Mouse (Mus musculus) mouse trophoblast stem cell (cell line): ENCODE results near the gene Lrfn2.

Experiments
- in situ Hi-C, 2 experiments: fragments of 300-500 bp; cut with MseI, MboI; formaldehyde crosslinking; loops; 2 replicates in 1 of 2; 3 replicates in 1 of 2; pipeline ENCODE4 v1.15.1; 2025

Gene Lrfn2

DNA sequence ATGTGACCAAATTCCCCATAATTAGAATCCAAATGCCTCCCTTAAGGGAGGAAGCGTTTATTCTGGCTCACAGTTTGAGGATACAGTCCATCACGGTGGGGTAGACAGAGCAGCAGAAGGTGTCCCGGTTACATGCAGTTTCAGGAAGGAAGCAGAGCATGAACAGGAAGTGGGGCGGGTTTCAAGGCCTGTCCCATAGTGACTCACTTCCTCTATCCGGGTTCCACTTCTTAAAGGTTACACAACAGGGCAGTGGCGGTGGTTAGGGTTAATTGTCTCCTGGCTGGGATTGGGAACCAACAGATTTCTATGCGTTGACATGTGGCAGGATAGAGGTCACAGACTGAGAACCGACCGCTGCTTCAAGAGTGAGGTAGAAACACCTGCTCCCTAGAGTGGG is 31.6 kb downstream of the Lrfn2 start:
- in situ Hi-C loops = no loop called here

DNA sequence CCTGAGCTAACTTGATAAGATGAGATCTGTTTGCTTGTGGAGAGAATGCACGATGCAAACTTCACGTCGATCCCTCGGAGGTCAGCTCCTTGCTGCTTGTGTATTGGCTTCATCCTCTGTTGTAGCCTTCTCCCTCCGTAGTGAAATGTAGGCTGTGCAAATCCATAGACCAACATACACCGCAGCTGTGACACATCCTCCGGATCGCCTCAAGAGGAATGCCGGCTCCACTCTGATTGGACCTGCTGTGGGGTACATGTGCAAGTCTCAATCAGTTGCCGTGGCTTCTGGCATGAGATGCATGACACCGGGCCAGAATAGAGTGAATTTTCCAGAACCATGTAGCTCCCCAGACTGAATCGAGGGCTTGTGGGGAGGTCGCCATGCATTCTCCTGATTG is 36.1 kb downstream of the Lrfn2 start:
- in situ Hi-C loops = no loop called here

- in situ Hi-C loops = no loop called here
Observed at GRCm38 (mm10) chr17:48971296-48971695, 39.1 kb downstream of the Lrfn2 start.

DNA sequence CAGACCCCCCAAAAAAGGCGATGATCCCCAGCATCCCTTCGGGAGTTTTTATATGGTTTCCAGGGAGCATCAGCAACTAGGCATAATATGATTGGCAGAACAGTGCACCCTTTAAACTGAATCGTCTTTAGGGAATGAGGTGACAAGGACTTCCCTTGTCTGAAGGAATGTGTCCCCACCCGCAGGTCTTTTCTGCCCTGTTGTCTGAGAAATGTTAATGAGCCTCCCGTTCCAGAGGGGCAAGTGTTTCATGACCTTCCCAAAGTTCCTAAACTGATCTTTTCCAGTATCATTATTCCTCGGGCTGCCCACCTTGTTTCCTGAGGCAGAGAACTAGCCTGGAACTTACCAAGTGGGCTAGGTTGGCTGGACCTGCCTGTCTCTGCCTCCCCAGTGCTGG is 40.7 kb downstream of the Lrfn2 start:
- in situ Hi-C loops = no loop called here

DNA sequence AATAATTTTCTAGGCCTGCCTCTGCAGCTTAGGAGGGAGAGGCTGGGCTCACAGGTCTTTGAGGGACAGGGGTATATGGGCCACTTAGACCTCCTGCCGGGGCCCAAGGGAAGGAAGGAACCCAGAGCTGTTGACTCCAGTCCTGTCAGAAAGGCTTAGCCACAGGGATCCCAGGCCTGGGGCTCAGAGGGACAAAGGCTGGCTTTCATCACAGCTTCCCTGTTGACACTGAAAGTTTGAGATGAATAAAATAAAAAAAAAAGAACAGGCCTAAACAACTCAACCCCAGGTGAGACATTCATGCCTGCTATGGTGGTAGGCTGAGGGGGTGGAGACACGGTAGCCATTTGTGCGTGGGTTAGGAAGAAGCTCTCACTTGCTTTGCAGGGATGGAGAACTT is 41.2 kb downstream of the Lrfn2 start:
- in situ Hi-C loops = no loop called here

GRCm38 (mm10) chr17:48975055-48975454 is 42.9 kb downstream of the Lrfn2 start:
- in situ Hi-C loops = no loop called here

GRCm38 (mm10) chr17:48976611-48977022 is 44.4 kb downstream of the Lrfn2 start:
- in situ Hi-C loops = no loop called here

- in situ Hi-C loops = no loop called here
Observed at GRCm38 (mm10) chr17:48995256-48995993, 63.2 kb downstream of the Lrfn2 start.

- in situ Hi-C loops = no loop called here
Observed at GRCm38 (mm10) chr17:48999463-49000227, 67.5 kb downstream of the Lrfn2 start.

DNA sequence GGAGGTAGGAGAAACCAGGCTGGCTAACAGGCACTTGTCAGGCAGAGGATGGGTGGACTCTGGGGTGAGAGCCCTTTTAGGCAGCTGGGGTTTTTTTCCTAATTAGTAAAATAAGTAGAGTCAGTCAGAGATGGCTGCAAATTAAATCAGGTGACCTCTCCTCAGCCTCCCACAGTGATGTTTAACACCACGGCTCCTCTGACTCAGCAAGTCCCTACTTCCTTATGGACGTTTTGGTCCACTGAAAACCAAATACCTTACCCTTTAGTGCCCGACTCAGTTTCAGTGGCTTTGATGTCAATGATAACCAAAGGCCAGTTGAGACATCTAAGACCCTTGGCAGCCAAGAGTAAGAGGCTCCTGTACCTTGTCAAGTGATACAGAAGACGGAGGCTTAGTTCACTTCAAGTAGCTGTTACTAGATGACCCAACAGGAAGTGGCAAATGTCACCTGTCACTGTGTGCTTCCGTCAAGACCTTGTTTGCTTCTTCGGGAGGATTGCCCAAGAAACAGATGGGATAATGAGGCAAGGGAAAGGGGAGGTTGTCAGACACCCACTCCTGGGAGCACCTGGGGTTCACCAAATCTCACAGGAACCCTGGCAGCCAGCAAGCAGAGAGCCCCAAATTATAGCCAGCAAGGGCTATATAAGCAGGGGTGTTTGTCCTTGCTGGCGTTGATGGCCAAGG is 77.3 kb downstream of the Lrfn2 start:
- in situ Hi-C loops = no loop called here

DNA sequence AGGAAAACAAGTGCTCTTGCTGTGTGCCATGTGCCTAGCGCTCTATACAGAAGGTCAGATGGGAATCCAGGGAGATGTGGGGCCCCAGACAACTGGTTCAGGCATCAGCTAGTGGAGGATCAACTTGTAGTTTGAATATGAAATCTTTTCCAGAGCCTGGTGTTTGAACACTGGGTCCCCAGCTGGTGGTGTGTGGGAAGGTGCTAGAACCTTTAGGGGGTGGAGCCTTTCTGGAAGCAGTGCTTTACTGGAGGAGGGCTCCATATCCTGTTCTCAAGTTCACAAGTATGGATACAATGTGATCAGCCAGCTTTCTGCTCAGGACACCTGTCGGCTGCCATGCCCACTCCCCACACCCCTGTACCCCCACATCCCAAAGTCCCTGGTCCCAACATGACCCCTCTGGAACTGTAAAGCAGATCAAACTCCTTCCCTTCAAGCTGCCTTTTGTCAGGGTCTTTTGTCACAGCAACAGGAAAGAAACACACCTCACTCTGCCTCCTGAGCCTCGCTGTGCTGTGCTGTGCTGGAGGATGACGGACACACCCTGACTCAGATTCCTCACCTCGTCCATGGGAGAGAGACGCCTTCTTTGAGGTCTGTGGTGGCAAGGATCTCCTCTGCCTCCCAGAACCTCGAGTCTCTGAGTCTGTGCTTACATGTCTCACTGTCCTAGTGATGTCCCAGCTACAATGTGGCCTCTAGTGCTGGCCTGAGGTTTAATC is 81.9 kb downstream of the Lrfn2 start:
- in situ Hi-C loops = no loop called here

GRCm38 (mm10) chr17:49015368-49015767 is 83.2 kb downstream of the Lrfn2 start:
- in situ Hi-C loops = no loop called here

DNA sequence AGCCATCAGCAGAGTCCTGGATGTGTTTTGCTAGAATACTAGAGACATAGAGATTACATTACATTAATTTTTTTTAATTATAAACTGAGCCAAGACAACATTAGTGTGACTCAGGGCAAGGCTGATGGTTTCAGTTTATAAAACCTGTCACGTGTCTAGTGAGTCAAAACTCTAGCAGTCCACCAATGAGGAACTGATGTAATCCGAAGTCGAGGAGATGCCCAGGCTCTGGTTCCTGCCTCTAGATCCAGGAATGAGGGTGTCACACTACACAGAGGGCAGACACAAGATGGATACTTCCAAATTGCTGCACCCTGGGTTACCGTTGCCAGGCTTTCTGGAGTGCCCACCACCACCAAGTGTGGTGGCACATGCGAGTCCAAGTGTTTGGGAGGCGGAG is 84.0 kb downstream of the Lrfn2 start:
- in situ Hi-C loops = no loop called here

DNA sequence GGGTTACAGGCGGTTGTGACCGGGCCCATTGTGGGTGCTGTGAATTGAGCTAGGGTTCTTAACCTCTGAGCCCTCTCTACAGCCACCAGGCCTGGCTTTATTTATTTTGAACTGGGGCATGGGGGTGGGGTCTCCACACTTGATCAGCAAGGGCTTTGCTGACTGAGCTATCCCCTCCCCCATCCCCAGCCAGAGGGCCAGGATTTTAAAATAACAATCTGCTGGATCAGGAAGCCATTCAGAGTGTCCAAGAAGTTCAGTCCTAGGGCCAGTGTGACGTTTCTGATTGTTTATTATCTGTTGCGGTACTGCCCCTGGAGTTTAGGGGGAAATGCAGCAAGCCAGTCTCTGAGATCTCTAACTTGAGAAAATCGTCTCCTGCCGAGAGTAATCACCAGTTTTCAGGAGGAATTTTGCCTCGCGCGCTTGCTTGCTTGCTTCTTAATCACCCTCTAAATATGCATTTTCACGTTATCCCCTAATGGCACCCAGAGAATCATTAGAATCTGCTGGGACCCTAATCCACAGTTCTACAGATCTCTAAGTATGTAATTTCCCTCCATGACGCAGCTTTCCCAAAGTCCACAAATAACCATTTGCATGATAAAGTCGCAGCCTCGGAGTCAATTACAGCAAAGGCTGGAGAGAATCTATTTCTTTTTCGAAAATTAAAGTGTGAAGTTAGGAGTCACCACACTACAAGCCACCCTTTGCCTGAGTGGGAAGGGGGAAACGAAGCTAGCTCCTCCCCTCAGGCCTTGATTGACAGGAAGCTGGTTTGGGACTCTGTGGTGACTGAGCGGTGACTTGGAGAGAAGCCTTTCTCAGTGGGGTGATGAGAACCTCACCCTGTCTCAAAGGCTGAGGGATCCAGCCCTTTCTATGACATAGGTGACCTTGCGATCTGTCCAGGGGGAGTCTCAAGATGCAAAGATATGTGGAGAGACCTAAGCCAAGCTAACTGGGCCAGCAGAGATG is 85.5 kb downstream of the Lrfn2 start:
- in situ Hi-C loops = no loop called here

GRCm38 (mm10) chr17:49018774-49019488 is 86.8 kb downstream of the Lrfn2 start:
- in situ Hi-C loops = no loop called here

DNA sequence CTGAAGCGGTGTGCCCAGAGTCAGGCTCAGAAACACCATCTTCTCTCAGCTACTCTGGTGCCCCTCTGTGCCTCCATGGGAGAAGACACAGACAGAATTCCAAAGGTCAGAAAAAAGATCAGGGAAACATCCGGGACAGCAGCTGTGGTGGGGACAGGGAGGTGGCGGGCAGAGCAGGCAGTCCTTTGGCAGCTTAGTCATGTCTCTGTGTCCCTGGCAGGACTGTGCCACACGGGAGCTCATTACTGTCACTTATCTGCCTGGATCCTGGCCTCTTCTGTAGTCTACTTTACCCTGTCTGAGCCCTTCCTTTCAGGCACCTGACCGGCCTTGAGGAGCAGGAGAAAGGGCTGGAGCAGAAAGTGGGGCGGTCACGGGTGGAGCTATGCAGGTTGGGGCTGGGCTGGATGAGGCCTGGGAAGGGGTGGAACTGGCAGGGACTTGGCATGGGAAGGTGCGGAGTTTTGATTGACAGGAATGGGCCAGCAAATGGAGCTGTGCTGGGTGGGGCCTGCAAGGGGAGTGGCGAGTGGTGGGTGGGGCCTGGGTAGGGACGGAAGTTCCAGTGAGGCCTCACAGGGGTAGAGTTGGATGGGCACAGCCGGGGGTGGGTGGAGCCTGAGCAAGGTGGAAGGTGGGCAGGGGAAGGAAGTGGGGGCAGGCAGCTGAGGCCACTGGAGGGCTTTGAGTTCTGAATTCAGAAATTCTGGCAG is 97.5 kb downstream of the Lrfn2 start:
- in situ Hi-C loops = no loop called here

DNA sequence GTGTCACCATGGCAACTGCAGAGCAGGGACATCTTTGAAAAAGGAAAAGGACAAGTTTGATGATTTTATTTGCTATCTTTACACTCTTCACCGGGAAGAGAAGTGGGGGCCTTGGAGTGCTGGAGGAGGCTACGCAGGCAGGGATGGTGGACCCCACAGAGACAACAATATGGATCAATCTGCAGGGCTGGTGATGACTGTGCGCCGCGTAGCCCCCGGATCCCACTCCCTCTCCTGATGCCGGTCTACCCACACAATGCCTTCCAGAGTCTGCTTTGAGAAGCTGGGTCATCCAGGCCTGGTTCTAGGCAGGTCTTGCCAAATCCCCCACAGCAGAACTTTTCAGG is 98.1 kb downstream of the Lrfn2 start:
- in situ Hi-C loops = no loop called here

DNA sequence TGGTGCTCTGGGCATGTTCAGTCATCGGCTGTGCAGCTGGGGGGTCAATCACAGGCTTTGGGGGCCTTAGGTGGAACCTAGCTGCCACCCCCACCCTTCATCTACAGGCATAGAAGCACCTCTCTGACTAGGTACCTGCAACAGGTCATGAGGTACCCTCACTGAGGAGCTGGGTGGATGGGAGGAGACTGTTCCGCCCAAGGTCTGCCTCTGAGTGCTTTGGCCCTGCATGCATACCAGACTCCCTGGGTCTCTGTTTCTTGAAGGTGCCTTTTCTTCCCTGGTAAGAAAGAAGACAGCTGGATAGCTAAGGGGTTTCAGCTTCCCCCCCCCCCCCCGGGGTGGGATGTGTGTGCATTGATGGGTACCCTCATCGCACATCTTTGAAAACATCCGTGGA is 98.7 kb downstream of the Lrfn2 start:
- in situ Hi-C loops = no loop called here

DNA sequence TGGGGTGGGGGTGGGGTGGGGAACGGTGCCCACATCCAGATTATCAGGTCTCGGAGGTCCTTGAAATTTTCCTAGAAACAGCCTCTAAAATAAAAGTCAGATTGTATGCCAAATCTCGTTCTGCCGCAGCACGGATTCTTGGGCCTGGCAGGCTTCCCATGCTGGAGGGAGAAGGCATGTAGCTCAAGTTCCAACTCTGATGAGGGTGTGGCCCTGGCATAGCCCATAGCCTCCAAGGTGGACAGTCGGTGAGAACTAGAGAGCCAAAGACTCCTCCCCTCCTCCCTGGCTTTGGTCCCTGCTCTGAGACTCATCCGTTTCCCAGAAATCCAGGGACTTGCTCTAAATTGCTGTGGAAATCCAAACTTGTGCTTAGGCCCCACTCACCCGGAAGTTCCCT is 99.6 kb downstream of the Lrfn2 start:
- in situ Hi-C loops = no loop called here

DNA sequence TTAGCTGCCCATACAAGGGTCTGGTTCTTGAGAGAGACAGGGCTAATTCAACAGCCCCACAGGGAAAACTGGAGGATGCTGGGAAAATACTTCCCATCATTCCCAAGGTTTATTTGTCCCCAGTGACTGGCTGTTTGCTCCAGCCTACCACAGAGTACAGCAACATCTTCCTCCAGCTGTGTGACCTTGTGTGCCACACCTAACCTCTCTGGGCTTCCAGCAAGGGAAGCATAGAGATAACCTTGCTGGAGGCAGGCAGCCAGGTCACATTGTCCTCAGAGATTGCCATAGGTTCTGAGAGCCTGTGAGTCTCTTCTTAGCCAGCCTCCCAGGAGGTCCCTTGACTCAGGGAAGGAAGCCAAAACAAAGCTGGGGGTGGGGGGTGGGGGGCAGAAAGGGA is 101.1 kb downstream of the Lrfn2 start:
- in situ Hi-C loops = no loop called here
